Mouse (Mus musculus) Muller cell, postnatal 12 days (primary cell): ENCODE results near the gene U2af1.
A peak's percentile ranks its signal among the peaks of the same experiment; 100 is the strongest.
"Not testable (repeated sequence)": the region's sequence is repeated elsewhere in the genome, so short reads cannot be mapped to it uniquely, and the experiment has no call there.

Experiments
- DNase-seq: peaks from one replicate; pipeline ENCODE4 v3.0.0-alpha.2; 2015; ENCODE audit errors: inconsistent ontology term

Gene U2af1

DNA sequence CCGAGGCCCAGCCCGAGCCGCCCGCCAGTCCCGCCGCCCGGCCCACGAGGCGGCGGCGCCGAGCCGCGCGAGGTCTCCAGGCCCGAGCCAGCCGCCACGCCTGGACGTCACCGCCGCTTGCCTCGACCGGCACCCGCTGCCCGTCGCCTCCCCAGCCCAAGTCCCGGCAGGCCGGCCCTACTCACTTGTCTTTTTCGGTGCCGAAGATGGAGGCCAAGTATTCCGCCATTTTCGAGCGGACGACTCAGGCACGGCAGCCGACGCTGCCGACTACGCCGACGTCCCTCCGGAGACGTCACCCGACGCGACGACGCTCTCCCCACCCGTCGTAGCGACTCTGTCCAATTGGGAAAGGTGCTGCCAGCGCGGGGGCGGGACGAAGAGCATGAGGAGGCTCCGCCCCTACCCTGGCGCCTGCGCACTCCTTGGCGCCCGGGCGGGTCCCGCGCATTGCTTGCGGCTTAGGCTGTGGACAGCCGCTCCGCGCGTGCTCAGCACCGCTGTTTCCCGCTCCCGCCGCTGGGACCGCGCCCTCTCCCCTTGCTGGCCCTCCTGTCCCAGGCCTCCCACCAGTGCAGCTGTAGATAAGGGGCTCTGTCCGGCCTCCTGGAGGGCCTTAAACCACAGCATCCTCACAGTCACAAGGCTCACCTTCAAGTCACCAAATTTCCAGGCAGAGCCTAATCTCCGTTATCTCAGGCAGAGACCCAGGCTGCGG, at the start of gene U2af1:
TSS of gene U2af1 (minus strand) at position 425 of the 718 bp plus-strand sequence.
- DNase-seq = peak; percentile 99

DNA sequence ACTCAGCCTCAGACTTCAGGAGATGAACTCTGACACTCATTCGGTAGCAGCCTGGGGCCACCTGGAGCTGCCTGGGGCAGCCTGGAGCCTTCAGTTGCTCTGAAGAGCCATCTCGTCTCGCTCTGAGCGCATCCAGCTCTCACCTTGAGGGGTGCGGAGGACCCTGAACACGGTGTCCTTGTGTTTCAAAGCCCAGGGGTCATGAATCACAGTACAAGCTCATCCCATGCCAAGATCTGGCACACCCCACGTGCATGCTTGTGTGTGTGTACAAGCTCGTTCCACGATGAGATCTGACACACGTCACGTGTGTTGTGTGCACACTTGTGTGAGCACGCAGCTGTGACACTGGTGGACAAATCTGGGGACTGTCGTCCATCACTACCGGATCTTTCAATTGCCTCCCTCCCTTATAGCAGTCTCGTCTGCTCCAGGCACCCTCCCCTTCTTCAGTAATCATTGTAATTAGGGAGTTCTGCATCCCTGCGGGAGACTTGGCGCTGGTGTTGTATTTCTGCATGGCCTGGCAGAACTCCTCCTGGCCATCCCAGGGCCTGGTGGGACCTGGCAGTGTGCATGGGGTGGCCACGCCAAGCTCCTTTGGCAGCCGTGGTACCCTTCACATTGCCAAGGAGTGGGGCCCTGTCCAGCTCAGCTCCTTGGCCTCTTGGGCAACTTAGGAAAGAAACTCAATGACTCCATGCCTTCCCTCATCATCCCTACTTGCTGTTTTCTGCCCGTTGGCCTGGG, 46.8 kb upstream of the U2af1 start:
- DNase-seq = peak; percentile 68

DNA sequence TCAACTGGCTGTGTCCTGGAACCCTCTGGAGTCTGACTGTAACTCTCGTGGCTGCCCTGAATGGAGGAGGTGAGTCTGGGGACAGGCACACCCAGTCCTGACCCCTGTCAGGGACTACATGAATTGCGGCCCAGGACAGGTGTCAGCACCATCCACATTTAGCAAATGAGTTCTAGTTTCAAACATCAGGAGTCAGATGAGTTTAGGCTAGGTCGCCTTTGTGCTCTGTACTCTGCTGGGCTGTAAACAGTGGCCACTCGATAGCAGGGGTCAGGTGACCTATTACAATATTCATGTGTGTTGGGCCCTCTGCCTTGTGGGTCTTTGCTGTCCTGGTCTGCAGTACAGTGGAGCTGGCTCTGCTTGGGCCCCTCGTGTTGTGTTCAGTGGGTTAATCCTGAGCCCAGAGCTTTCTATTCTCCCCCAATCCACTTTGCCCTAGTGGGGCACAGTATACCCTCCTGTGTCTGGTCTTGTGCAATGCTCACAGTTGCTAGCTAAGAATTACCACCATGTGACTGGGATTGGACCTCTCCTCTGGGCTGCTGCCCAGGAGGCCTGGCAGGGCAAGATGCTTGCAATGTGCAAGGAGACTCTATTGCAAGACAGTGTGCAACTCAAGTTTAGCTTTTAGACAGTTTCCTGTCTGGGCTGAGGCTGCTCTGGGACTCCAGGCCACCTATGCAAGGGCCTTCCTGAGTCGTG, 44.7 kb upstream of the U2af1 start:
- DNase-seq = no peak

DNA sequence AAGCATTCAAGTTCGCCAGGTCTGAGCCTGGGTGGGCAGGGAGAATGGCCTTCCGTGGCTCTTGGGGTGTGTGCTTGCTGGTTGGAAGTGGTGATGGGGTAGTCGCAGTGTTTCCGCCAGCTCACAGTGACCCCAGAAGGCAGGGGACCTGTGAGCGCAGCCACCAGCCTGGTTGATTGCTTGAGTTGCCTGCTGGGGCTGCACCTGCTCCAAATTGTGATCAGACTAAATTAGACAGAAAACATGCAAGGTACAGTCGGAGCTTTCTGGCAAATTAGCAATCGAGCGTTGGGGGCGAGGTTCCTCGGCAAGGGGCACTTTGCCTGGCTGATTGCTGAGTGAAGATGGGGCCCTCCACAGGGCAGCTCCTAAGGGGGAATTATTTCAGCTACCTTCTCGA, 39.7 kb upstream of the U2af1 start:
- DNase-seq = no peak

DNA sequence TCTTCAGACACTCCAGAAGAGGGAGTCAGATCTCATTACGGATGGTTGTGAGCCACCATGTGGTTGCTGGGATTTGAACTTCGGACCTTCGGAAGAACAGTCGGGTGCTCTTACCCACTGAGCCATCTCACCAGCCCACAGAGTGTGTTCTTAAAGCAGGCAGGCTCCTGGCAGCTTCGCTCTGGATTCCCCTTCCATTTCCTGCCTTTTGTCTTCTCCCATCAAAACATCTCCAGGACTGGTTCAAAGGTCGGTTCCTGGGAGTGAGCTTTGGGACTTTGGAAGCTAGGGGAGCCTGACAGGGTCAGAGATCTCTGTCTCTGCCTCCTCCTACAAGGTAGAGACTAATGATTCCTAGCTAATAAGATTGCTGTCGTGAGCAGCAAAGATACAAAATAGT, 36.7 kb upstream of the U2af1 start:
- not testable (repeated sequence) for DNase-seq

DNA sequence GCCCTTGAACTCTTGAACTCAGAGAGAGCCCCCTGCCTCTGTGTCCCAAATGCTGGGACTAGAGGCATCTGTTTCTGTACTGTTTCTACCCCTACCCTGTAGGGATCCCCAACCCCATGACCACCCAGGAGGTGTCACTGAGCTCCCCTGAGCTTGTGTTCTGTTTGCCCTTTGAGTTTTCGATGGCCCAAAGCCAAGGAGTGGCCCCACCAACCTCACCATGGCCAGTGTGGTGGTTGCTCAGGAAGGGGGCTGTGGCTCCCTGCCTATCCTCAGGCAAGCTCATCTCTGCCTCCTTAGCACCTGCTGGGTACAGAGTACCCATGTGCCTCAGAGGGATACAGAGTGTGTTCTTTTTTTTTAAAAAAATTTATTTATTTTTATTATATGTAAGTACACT, 36.3 kb upstream of the U2af1 start:
- no peak for DNase-seq

DNA sequence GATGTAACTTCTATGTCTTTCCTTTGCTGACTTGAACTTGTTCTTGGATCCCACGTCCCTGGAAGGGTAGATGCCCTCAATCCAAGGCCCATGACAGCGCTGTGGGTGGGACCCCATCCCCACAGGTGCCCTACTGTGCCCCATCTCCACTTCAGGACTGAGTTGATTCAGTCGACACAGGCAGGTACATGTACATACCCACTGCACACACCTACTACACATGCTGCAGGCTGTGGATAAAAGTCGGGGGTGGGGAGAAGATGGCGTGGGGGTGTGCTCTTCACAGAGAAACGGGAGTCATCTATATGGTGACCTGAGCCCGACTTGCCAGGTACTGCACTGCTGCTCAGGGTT, 35.3 kb upstream of the U2af1 start:
- DNase-seq = no peak

DNA sequence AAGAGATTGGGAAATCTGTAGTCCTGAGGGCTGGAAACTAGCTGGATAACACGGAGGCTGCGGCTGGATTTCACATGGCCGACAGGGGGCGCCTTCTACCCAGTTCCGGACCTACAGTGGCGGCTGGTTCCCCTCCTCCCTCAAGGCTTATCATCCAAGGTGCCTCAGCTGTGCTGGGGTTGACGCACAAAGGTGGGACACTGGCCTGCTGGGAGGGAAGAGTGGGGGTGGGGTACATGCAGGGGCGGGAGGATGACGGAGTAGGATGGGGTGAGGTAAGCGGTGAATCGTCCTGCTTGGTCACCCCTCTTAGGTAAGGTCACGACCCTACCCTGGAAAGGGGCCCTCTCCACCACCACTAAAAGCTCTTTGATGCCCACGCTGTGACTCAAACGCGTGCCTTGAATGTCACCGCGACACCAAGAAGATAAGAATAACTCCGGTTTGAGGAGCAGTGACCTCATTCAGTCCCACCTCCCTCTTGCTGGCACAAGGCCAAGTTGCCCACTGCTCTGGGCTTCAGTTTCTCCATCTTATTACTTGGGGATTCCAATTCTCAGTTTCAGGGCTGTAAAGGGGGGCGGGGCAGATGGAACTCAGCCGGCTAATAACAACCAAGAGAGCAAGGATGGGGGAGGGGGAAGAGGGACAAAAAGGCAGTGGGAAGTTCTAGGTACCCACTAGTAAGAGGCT, 34.8 kb upstream of the U2af1 start:
- DNase-seq = peak; percentile 54

DNA sequence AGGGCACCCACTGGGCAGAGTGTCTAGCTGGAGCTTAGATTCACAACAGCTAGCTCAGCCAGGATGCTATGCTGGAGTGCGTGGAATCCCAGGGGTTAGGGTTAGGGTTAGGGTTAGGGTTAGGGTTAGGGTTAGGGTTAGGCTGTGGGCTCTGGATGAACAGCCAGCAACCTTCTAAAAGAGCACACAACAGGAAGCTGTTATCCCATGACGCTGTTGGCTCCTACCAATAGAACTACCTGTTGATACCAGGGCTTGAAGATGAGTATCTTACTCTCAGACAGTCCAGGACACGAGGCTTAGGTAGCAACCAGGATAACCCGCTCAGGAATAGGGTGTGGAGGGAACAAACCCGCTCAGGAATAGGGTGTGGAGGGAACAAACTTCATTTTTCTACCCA, 34.2 kb upstream of the U2af1 start:
- DNase-seq = no peak

DNA sequence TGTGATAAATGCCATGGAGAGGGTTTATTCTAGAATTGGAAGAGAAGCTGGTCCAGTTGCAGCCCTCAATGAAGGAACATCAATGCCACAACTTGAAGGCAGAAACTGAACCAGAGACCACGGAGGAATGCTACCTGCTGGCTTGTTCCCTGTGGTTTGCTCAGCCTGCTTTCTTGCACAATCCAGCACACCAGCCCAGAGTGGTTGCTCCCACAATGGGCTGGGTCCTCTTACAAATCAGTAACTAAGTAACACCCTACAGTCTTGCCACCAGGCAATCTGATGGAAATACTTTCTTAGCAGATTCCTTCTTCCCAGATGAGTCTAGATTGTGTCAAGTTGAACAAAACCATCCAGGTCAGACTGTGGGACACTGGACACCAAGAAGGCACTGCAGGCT, 30.9 kb upstream of the U2af1 start:
- DNase-seq = no peak

DNA sequence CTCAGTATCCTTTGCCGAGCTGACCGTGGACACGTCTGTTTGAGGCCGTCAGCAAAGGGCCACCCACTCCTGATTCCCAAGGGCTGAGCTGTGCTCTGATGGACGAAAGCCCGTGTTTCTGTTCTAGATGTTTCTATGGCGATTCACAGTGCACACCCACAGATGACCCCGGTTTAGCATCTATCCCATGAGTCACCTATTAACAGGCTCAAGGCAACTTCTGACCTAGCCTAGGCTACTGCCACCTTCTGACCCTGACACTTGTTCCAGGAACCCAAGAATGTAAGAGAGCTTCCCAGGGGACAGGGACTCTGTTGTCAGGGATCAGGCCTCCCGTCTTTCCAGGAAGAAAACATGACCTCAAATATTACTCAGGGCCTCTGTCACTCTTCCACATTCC, 29.4 kb upstream of the U2af1 start:
- peak; percentile 82 for DNase-seq

DNA sequence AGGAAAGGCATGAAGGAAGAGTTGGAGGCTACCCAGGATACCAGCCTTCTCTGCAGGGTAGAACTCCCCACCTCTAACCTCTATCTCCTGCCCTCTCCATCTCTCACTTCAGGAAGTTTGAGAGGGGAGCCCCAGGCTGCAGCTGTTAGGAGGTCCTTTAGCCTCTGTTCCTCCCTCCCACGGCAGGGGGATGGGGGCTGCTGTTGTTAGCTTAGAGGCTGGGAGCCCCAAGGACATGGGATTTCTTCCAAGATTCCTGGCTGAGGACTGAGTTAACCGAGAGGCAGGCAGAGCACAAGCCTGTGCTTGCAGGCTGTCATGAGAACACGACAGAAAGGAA, 27.5 kb upstream of the U2af1 start:
- DNase-seq = peak; percentile 69

DNA sequence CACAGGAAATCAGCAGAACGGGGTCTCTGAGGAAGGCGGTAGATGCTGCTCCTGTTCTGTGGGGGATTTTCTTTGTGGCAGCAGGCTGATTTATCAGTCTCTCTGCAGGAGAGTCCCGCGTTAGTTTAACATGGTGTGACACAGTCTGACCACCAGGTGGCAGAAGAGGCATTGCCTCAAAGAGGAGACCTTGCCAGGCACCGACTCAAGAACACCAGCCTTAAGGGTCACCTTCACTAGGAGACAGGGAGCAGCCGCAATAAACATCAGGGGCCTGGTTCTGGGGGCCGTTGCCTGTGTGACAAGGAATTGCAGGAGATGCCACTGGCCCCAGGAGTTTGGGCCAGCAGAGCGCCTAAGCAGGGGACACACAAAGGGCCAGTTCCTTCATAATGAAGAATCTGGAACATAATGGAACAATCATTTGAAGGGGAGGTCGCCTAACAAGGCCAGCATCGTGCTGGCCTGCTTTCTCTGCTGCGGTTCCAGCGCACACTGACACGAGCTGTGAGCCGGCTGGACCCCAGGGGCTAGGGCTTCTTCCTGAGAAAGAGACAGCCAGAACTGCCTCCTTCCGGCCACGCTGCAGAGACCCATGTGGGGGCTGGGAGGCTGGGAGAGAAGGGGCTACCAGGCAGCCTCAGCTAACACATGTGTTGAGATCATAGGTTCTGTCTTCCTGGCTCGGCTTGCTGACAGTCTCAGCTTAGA, 27.0 kb upstream of the U2af1 start:
- DNase-seq = peak; percentile 70

DNA sequence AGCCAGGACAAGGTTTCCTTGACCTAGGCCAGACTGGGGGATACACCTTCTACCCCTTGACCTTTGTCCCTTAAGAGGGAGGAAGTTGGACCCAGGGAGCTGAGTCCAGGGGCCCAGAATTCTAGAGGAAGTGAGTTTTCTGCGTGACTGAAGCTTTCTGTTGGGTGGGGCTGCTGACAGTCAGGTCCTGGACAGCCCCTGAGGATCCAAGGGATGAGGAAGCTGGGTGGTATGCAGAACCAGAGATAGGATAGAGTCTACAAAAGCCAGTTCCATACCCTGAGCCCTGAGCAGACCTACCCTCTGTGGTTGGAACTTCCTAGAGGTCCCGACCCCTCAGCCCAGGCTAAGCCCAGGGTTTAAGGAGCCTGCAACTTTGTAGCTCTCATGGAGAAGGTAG, 21.8 kb upstream of the U2af1 start:
- no peak for DNase-seq

DNA sequence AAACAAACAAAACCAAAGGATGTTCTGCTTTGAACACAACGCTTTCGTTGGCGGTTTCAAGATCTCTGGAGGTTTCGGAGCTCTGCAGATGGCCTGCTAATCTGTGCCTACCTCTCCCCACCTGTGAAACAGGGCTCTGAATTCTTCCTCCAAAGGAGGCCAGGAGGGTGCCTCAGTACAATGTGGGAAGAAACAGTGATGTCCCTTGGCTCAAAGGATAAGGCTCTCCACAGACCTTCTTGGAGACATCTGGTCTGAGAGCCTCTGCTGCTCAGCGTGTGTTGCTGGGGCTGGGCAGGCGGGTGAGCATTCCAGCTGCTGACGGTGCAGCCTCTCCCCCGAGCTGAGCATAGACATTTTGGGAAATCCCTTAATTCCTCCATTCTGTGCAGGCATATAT, 18.8 kb upstream of the U2af1 start, which contains the start of gene Cryaa:
TSS of gene Cryaa (plus strand) at position 301 of the 400 bp plus-strand sequence.
- no peak for DNase-seq

DNA sequence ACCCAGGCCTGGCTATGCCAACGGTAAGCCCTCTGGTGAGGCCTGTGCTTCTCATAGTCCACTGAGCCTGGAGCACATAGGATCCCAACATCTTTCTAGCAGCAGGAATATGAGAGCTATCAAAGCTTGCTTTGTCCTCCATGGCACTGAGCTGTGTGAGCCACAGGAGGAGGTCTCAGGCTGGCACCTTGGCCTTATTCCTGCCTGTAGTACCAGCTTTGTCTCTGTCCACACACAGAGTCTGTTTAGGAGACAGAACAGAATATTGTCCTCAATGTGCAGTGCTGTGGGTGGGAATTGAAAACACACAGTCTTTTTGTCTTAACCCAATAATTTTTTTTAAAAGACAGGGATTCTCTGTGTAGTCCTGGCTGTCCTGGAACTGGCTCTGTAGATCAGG, 15.7 kb upstream of the U2af1 start:
- DNase-seq = no peak

DNA sequence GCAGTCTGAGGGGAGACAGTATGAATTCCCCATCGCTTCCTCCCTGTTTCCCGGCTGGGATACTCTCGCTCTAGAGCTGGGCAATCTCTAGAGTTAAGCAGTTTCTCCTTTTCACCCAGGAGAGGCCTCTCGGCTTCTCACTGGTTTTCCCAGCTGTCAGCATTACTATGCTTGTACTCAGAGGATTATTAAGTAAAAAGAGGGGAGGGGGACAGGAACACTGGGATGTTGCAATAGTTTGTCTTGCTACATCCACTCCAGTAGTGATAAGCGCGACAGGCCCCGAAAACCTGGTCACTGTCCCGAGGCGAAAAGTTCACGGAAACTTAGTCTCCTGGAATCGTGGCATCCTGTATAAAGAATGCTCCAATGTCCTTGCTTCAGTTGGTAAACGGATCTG, 13.6 kb upstream of the U2af1 start:
- no peak for DNase-seq

DNA sequence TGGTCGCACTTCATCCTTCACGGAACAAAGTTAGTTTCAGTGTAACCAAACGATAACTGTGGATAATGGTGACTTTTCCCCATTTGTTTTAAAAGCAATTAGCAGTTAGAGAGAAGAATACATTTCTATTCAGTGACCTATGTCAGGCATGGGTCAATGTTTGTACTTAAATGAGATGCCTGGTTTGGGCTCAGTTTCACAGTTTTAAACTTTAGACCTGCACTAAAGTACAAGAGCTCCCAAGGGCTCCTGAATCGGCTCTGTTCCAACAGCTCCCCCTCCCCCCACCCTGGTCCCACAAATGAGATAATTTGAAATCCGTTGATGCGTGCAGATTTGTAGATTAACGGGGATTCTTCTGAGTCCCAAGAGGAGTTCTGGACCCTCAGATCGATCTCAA, 13.0 kb upstream of the U2af1 start:
- no peak for DNase-seq

DNA sequence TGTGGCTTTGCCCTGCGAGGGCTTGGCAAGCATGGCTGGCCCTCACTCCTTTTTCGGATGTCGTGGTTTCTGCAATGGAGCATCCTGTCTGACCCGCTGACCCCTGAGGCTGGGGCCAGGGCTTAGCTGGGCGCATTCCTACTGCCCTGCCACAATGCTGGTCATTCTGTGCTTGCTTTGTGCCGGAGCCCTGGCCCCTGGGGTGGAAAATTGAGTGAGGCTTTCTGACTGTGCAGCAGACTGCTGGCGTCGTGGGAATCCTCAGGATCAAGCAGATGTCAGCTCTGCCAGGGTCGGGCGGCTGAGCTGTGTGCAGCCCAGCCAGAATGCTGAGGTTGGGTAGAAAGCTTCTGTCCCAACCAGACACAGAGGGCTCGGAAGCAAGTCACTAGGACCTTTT, 11.5 kb upstream of the U2af1 start:
- DNase-seq = peak; percentile 100

DNA sequence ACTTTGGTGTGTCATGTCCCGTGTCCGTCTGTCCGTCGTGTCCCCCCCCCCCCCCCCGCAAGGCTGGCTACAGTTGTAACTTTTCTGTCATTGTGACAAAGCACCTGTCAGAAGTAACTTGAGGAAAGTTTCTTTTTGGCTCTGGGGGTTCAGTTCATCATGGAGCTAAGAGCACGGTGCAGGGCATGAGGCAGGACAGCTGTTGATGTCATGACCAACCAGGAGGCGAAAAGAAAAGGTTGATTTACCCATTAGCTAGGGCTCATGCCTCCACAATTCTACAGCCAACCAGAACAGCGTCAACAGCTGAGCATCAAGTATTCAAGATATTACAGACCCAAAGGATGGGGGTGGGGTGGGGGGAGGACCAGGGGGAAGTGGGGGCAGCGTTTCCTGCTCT, 9.6 kb upstream of the U2af1 start:
- DNase-seq = no peak

DNA sequence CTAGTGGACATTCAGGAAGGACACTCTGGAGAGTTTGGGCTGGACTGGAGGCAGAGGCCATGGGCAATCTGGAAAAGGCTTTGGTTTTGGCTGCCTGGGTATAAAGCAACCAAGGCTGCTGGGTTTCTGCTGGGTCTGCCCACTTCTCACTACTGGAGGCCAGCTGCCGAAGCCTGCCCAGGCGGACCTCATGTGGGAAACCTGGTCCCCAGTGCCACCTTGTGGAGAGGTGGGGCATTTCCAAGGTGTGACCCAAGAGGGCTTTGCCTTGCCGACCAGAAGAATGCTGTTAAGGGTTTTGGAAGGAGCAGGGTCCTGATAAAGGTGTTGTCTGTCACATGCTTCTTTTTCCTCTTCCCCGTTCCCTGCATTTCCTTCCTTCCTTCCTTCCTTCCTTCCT, 6.1 kb upstream of the U2af1 start:
- peak; percentile 87 for DNase-seq

DNA sequence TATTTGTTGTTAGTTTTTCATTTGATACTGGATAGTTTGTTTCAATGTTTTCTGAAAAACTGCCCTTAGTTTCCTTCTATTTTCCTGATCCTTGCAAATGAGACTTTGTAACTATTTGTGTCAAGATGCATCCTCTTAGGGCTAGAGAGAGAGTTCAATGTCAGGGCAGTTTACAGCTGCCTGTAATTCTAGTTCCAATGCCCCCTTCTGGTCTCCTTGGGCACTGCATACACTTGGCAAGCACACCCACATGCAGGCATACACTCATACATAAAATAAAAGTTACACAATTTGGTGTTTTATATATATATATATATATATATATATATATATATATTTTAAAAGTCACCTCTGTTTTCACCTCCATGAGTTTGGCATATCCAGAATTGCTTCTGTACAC, 4.2 kb upstream of the U2af1 start:
- no peak for DNase-seq
